Mouse (Mus musculus) mouse trophoblast stem cell (cell line): ENCODE data around the gene Olfr220.

Source experiments
- in situ Hi-C, 2 experiments: fragments of 300-500 bp; cut with MseI, MboI; formaldehyde crosslinking; loops; 2 replicates in 1 of 2; 3 replicates in 1 of 2; pipeline ENCODE4 v1.15.1; 2025

Gene Olfr220

DNA sequence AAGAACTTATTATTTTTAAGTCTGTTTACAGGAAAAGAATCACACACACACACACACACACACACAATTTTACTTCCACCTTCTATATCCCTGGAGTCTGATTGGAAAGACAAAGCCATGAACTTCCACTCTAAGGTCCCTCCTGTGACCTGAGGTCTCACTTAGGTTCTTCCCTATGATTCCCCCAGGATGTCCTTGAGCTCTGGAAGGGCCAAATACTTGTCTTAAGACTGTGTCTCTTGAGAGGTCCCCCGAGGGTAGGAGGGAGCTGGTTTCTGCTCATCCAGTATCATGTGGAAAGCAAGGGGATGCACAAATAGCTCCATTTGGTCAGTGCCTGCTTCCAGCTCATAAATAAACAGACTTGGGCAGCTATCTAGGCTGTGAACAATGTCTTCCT is at the start of gene Olfr220:
Gene Olfr220 (plus strand): TSS at position 301 of the 400 bp plus-strand sequence.
- in situ Hi-C loops, result loop anchor here in 1 of 2 experiments (25.0 kb wide), 1 partner anchor 979 kb away; no protein-coding TSS in a partner anchor

DNA sequence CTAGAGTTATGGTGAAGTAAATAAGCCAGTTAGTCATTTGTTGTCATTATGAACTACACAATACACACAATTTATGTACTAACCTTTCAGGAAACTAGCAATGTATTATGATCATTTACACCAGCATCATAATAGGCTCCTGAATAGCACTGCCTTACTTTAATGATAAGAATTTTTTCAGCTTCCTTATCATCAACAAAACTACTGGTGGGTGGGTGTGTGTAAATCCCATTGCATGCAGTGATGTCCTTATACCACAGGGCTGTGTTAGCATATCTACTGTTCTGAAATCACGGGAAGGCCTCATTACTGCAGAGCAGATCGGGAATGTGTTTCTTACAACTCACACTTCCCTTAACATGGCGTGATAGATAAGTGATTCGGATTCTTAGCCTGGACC is 18.9 kb upstream of the Olfr220 start:
- in situ Hi-C loops, result no loop called here

GRCm38 (mm10) chr1:174423764-174424163 is 18.1 kb upstream of the Olfr220 start, which contains the start of gene Olfr414:
Gene Olfr414 (plus strand): TSS chr1:174424064.
- in situ Hi-C loops, result no loop called here

GRCm38 (mm10) chr1:174426180-174426986 is 15.5 kb upstream of the Olfr220 start:
- in situ Hi-C loops, result loop anchor here in 1 of 2 experiments (25.0 kb wide), 1 partner anchor 964 kb away; no protein-coding TSS in a partner anchor

DNA sequence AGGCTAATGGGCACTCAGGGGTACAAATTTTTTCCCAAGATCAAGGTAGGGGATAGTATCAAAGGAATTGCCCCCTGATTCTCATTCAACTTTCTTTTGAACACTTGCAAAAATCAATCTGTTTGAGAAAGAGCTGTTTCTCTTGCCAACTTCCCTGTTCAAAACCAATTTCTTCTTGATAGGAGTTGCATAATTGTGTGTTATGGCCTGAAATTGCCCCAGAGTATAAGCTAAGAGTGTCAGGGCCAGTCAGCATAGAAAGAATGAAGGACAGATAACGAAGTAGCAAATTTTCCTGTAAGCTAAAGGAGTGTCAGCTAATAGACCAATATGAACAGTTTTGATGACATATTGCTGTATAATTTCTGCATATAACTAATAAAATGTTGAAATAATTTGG is 14.5 kb upstream of the Olfr220 start:
- in situ Hi-C loops, result loop anchor here in 1 of 2 experiments (25.0 kb wide), 1 partner anchor 965 kb away; no protein-coding TSS in a partner anchor

- in situ Hi-C loops, result loop anchor here in 1 of 2 experiments (25.0 kb wide), 1 partner anchor 966 kb away; no protein-coding TSS in a partner anchor
Observed at GRCm38 (mm10) chr1:174428407-174428806, 13.5 kb upstream of the Olfr220 start.

GRCm38 (mm10) chr1:174434121-174434520 is 7.8 kb upstream of the Olfr220 start:
- in situ Hi-C loops, result loop anchor here in 1 of 2 experiments (25.0 kb wide), 1 partner anchor 972 kb away; no protein-coding TSS in a partner anchor

GRCm38 (mm10) chr1:174455100-174455499 is 13.2 kb downstream of the Olfr220 start:
- in situ Hi-C loops, result loop anchor here in 1 of 2 experiments (25.0 kb wide), 1 partner anchor 993 kb away; no protein-coding TSS in a partner anchor

DNA sequence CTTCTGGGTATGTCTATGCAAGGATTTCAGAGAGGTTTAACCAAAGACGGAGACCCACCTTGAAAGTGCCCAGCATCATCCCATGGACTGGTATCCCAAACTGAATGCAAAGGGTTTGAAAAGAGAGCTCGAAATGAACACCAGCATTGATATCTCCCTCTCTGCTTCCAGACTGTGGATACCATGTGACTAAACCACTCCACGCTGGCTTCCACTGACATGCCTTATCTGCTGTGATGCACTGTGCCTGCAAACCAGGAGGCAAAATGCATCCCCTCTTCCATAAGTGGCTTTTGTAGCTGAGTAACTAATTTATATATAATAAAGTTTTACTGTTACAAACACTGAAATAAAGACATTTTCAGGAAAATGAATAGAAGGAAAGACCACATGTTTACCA is 23.5 kb downstream of the Olfr220 start:
- in situ Hi-C loops, result loop anchor here in 1 of 2 experiments (25.0 kb wide), 1 partner anchor 1003 kb away; no protein-coding TSS in a partner anchor

GRCm38 (mm10) chr1:174466240-174466639 is 24.4 kb downstream of the Olfr220 start:
- in situ Hi-C loops, result loop anchor here in 1 of 2 experiments (25.0 kb wide), 1 partner anchor 1004 kb away; no protein-coding TSS in a partner anchor

GRCm38 (mm10) chr1:174469736-174470135 is 27.9 kb downstream of the Olfr220 start:
- in situ Hi-C loops, result loop anchor here (5.0 to 25.0 kb wide), 3 partner anchors 75 to 1007 kb away; no protein-coding TSS in a partner anchor

GRCm38 (mm10) chr1:174482567-174482966 is 40.7 kb downstream of the Olfr220 start:
- in situ Hi-C loops, result no loop called here

- in situ Hi-C loops, result no loop called here
Observed at GRCm38 (mm10) chr1:174500064-174500463, 58.2 kb downstream of the Olfr220 start.
